In genomic region chr10:21924051-21924720, GRCm38 (mm10) we compare ENCODE assay signal across 13 mouse cellular contexts. TPM values are rescaled to one million over a fixed set of nuclear protein-coding genes. Genes with fewer than 3 reads are reported as not detected.
DNase-seq lines count a peak whose midpoint lies in the region; ATAC-seq and TF ChIP-seq lines count a peak whose summit lies in the region.
"Had no signal": no experiment of that assay in that cellular context is flagged by ENCODE, and none has a peak within 500 bp of the region (broad histone marks: within the 10 kb centered on the region; RNA-seq: fewer than 3 reads in every experiment).

No protein-coding gene starts in this region.

- H3K9me3 ChIP-seq in heart, embryonic 13.5 days, result no peaks in the 10 kb centered on the region
- H3K9me3 ChIP-seq in E14TG2a.4 (ENCODE audit: low read length), result no peaks in the 10 kb centered on the region
- no peaks in the 10 kb centered on the region for H3K9me3 ChIP-seq in embryonic facial prominence, embryonic 13.5 days
- no peaks in the 10 kb centered on the region; the same call in 1 of the 2 replicates for H3K9me3 ChIP-seq in limb, embryonic 13.5 days
- H3K9me3 ChIP-seq: G1E had no signal

- no peak overlapping the region for H3K9ac ChIP-seq in heart, embryonic 13.5 days
- H3K9ac ChIP-seq in embryonic facial prominence, embryonic 13.5 days, result 0 out of 2 replicates have a peak overlapping the region, but pooled peaks have one; percentile 44
- H3K9ac ChIP-seq in limb, embryonic 13.5 days, result no peak overlapping the region
- H3K9ac ChIP-seq: liver, postnatal 0 days had no signal

- H3K36me3 ChIP-seq in heart, embryonic 13.5 days, result no peaks in the 10 kb centered on the region
- H3K36me3 ChIP-seq in E14TG2a.4 (ENCODE audit: insufficient read depth, low read length), result no peaks in the 10 kb centered on the region
- no peaks in the 10 kb centered on the region for H3K36me3 ChIP-seq in embryonic facial prominence, embryonic 13.5 days
- H3K36me3 ChIP-seq in limb, embryonic 13.5 days, result no peaks in the 10 kb centered on the region
- H3K36me3 ChIP-seq: G1E had no signal

- H3K4me1 ChIP-seq in heart, embryonic 13.5 days, result peaks cover 51% of the 10 kb centered on the region
- peaks cover 74% of the 10 kb centered on the region for H3K4me1 ChIP-seq in E14TG2a.4 (replicated peaks; ENCODE audit: low read depth, low read length)
- H3K4me1 ChIP-seq in embryonic facial prominence, embryonic 13.5 days, result peaks cover 37% of the 10 kb centered on the region
- H3K4me1 ChIP-seq in limb, embryonic 13.5 days, result peaks cover 32% of the 10 kb centered on the region

- no peak for ATAC-seq in heart, embryonic 13.5 days (ENCODE audit: extremely low read depth, insufficient number of reproducible peaks, low FRiP score, low TSS enrichment)
- no peak for ATAC-seq in embryonic facial prominence, embryonic 13.5 days (ENCODE audit: insufficient number of reproducible peaks, insufficient read depth, low FRiP score, low TSS enrichment, low read depth)
- ATAC-seq in limb, embryonic 13.5 days (ENCODE audit: low FRiP score, low read depth), result no peak
- ATAC-seq in activated CD4-positive, CD25-positive, alpha-beta regulatory T cell, adult 4 months, result no peak
- ATAC-seq: inflammation-experienced regulatory T-cells, adult 6 months; liver, postnatal 0 days had no signal

- WGBS in heart, embryonic 13.5 days, result 78% methylated on average over 16 of the region's 16 CpGs
- WGBS in embryonic facial prominence, embryonic 13.5 days, result 53% methylated on average over 16 of the region's 16 CpGs
- WGBS in limb, embryonic 13.5 days, result 72% methylated on average over 16 of the region's 16 CpGs

- H3K4me2 ChIP-seq in heart, embryonic 13.5 days, result peak overlapping the region; percentile 58; the same call in 1 of the 2 replicates
- H3K4me2 ChIP-seq in embryonic facial prominence, embryonic 13.5 days, result peak overlapping the region; percentile 58
- H3K4me2 ChIP-seq in limb, embryonic 13.5 days (replicated peaks), result peak overlapping the region; percentile 56

- no peak overlapping the region for H3K4me3 ChIP-seq in heart, embryonic 13.5 days
- H3K4me3 ChIP-seq in E14TG2a.4 (replicated peaks; ENCODE audit: low read length), result peak overlapping the region; percentile 66
- peak overlapping the region; percentile 24; the same call in 1 of the 2 replicates for H3K4me3 ChIP-seq in embryonic facial prominence, embryonic 13.5 days
- no peak overlapping the region for H3K4me3 ChIP-seq in limb, embryonic 13.5 days
- H3K4me3 ChIP-seq: erythroblast, embryonic 14.5 days had no signal

- TF ChIP-seq CTCF in E14TG2a.4 (conservative IDR thresholded peaks at IDR 0.05; ENCODE audit: low read length), result no peak

- no peak overlapping the region for H3K27ac ChIP-seq in heart, embryonic 13.5 days (replicated peaks)
- H3K27ac ChIP-seq in embryonic facial prominence, embryonic 13.5 days, result peak overlapping the region; percentile 83
- H3K27ac ChIP-seq in limb, embryonic 13.5 days, result peak overlapping the region; percentile 85

- H3K27me3 ChIP-seq in heart, embryonic 13.5 days (replicated peaks), result no peaks in the 10 kb centered on the region
- H3K27me3 ChIP-seq in E14TG2a.4 (ENCODE audit: insufficient read depth, low read length), result no peaks in the 10 kb centered on the region
- peaks cover 13% of the 10 kb centered on the region for H3K27me3 ChIP-seq in embryonic facial prominence, embryonic 13.5 days
- no peaks in the 10 kb centered on the region for H3K27me3 ChIP-seq in limb, embryonic 13.5 days

- DNase-seq in heart, adult 18-20 months, result no peak
- no peak for DNase-seq in kidney, postnatal 25 days
- DNase-seq in thymus, adult 18-20 months, result no peak
- DNase-seq: liver, postnatal 0 days; thymus, adult 2 months had no signal

RNA-seq across cellular contexts. Expression of gene Sgk1, which starts 42.2 kb away (rescaled TPM):
- polyA plus RNA-seq in heart, embryonic 13.5 days (2015; fragmentation: Nextera tagmentation; extraction: Ambion mirVana), result 22.7 and 24.7 TPM in 2 replicates
- 10 to 100 TPM; 75.5 to 79.8 TPM for total RNA-seq in heart, adult 18-20 months (2021)
- polyA plus RNA-seq in embryonic facial prominence, embryonic 13.5 days (2015; fragmentation: Nextera tagmentation; extraction: Ambion mirVana), result 48.9 and 51.9 TPM in 2 replicates
- 54.7 and 56.3 TPM in 2 replicates for polyA plus RNA-seq in limb, embryonic 13.5 days (2015; fragmentation: Nextera tagmentation; extraction: Ambion mirVana)
- polyA plus RNA-seq in activated CD4-positive, CD25-positive, alpha-beta regulatory T cell, adult 4 months (2017; shearing (Covaris generic)), result 10 to 100 TPM; 34.8 to 57.5 TPM

Comparison
In these comparisons a context has a peak if more than half of its experiments do, and no peak if none do; other contexts are left out.
1. H3K4me3 ChIP-seq: peak in E14TG2a.4 (single experiment) and embryonic facial prominence, embryonic 13.5 days (single experiment); none in heart, embryonic 13.5 days (single experiment) and limb, embryonic 13.5 days (single experiment).
2. Peak in every context shown above with its lines, with median percentiles within 50 percentile points of each other: H3K4me2 ChIP-seq.